Mouse (Mus musculus): Measurements from ENCODE around the gene Slc22a8.

GRCm38 (mm10) chr19:8630249-8630648 is 39.2 kb downstream of the Slc22a8 start:
- no peak for TF ChIP-seq ZC3H11A (IDR thresholded peaks at IDR 0.05; ENCODE audit: borderline replicate concordance, low read depth, low read length)
- TF ChIP-seq MAFK (IDR thresholded peaks at IDR 0.05; ENCODE audit: insufficient read depth, low read depth, low read length), result no peak
- TF ChIP-seq ZNF384 (IDR thresholded peaks at IDR 0.05; ENCODE audit: low read depth, low read length), result no peak

Measured in ES-E14 (cell line).